Mouse (Mus musculus): Measurements from ENCODE around the gene Aurka. TPM values are rescaled to one million over a fixed set of nuclear protein-coding genes. Genes with fewer than 3 reads are reported as not detected.

Aurka gene
- total RNA-seq, 2 experiments from 2014 or later, result 42.7 to 73.8 TPM

GRCm38 (mm10) chr2:172343751-172344150, 26.6 kb downstream of the Aurka start:
- no peak for ATAC-seq (replicated peaks; ENCODE audit: low FRiP score, low TSS enrichment, poor library complexity, severe bottlenecking)

- no peak for ATAC-seq (replicated peaks; ENCODE audit: low FRiP score, low TSS enrichment, poor library complexity, severe bottlenecking)
Measured at GRCm38 (mm10) chr2:172341606-172342005, 28.7 kb downstream of the Aurka start.

- ATAC-seq (replicated peaks; ENCODE audit: low FRiP score, low TSS enrichment, poor library complexity, severe bottlenecking), result no peak
Measured at GRCm38 (mm10) chr2:172340936-172341335, 29.4 kb downstream of the Aurka start.

- no peak for ATAC-seq (replicated peaks; ENCODE audit: low FRiP score, low TSS enrichment, poor library complexity, severe bottlenecking)
Measured at GRCm38 (mm10) chr2:172338206-172338942, 32.0 kb downstream of the Aurka start.

GRCm38 (mm10) chr2:172329179-172329578, 41.2 kb downstream of the Aurka start:
- peak; percentile 88 for ATAC-seq (replicated peaks; ENCODE audit: low FRiP score, low TSS enrichment, poor library complexity, severe bottlenecking)

- ATAC-seq (replicated peaks; ENCODE audit: low FRiP score, low TSS enrichment, poor library complexity, severe bottlenecking), result no peak
Measured at GRCm38 (mm10) chr2:172328248-172328647, 42.1 kb downstream of the Aurka start.

GRCm38 (mm10) chr2:172320878-172321277, 49.5 kb downstream of the Aurka start:
- ATAC-seq (replicated peaks; ENCODE audit: low FRiP score, low TSS enrichment, poor library complexity, severe bottlenecking), result peak; percentile 91

GRCm38 (mm10) chr2:172311731-172312130, 58.6 kb downstream of the Aurka start:
- ATAC-seq (replicated peaks; ENCODE audit: low FRiP score, low TSS enrichment, poor library complexity, severe bottlenecking), result no peak

GRCm38 (mm10) chr2:172306544-172306943, 63.8 kb downstream of the Aurka start:
- no peak for ATAC-seq (replicated peaks; ENCODE audit: low FRiP score, low TSS enrichment, poor library complexity, severe bottlenecking)

Other genes starting within 250 kb of the Aurka start
- not detected in 2 replicates for gene Mc3r, start 122.0 kb downstream of the Aurka start, total RNA-seq (2014; fragmentation: Nextera tagmentation)
- not detected in 2 replicates for gene Mc3r, start 122.0 kb downstream of the Aurka start, total RNA-seq (2017)
- 13.8 and 14.4 TPM in 2 replicates for gene Fam210b, start 25.0 kb downstream of the Aurka start, total RNA-seq (2014; fragmentation: Nextera tagmentation)
- gene Fam210b, start 25.0 kb downstream of the Aurka start, total RNA-seq (2017), result 5.2 and 8.7 TPM in 2 replicates
- gene Cstf1, start 146 bp upstream of the Aurka start, total RNA-seq (2014; fragmentation: Nextera tagmentation), result 25.8 and 32.3 TPM in 2 replicates
- 35.5 and 41.8 TPM in 2 replicates for gene Cstf1, start 146 bp upstream of the Aurka start, total RNA-seq (2017)
- gene Cass4, start 23.3 kb upstream of the Aurka start, total RNA-seq (2014; fragmentation: Nextera tagmentation), result 0.89 TPM in 1 of 2 replicates, not detected in the other
- not detected in 2 replicates for gene Cass4, start 23.3 kb upstream of the Aurka start, total RNA-seq (2017)
- gene Rtf2, start 70.0 kb upstream of the Aurka start, total RNA-seq (2014; fragmentation: Nextera tagmentation), result 38.0 and 65.7 TPM in 2 replicates
- gene Rtf2, start 70.0 kb upstream of the Aurka start, total RNA-seq (2017), result 132 and 179 TPM in 2 replicates
- gene Gcnt7, start 88.1 kb upstream of the Aurka start, total RNA-seq (2014; fragmentation: Nextera tagmentation), result not detected in 2 replicates
- gene Gcnt7, start 88.1 kb upstream of the Aurka start, total RNA-seq (2017), result not detected in 2 replicates
- 2.8 TPM in 1 of 2 replicates, not detected in the other for gene Fam209, start 102.0 kb upstream of the Aurka start, total RNA-seq (2014; fragmentation: Nextera tagmentation)
- gene Fam209, start 102.0 kb upstream of the Aurka start, total RNA-seq (2017), result 0.95 and 6.7 TPM in 2 replicates
- not detected in 2 replicates for gene Tfap2c, start 179.1 kb upstream of the Aurka start, total RNA-seq (2014; fragmentation: Nextera tagmentation)
- gene Tfap2c, start 179.1 kb upstream of the Aurka start, total RNA-seq (2017), result not detected in 2 replicates